Mouse (Mus musculus) hindbrain, embryonic 10.5 days (tissue): ENCODE measurements at regions not wholly inside any gene's neighbourhood (a gene's known extent, or its start where the extent isn't known, plus 50 kb on each side); places are given as distances from the start of the nearest gene placed in this dataset.

Experiments used
- DNase-seq: peaks from one replicate; pipeline ENCODE4 v3.0.0-alpha.2; 2017; ENCODE audit warnings: low spot score
- H3K27ac ChIP-seq: fragments of 300-500 bp; sonication (generic); 2 replicates; pipeline ENCODE4 v1.5.1; 2016; ENCODE audit warnings: mild to moderate bottlenecking, moderate library complexity
- H3K27me3 ChIP-seq: fragments of 300-500 bp; sonication (generic); 2 replicates; pipeline ENCODE4 v1.6.1; 2016; ENCODE audit warnings: mild to moderate bottlenecking; ENCODE audit not compliant: poor library complexity, insufficient read depth, severe bottlenecking
- H3K36me3 ChIP-seq: fragments of 300-500 bp; sonication (generic); 2 replicates; pipeline ENCODE4 v1.6.1; 2016; ENCODE audit warnings: mild to moderate bottlenecking, moderate library complexity
- H3K4me1 ChIP-seq: fragments of 300-500 bp; sonication (generic); replicated peaks from 2 replicates; pipeline ENCODE4 v1.6.1; 2016; ENCODE audit warnings: mild to moderate bottlenecking
- H3K4me3 ChIP-seq: fragments of 300-500 bp; sonication (generic); 2 replicates; pipeline ENCODE4 v1.5.1; 2016; ENCODE audit warnings: mild to moderate bottlenecking, moderate library complexity
- H3K9me3 ChIP-seq: fragments of 300-500 bp; sonication (generic); 2 replicates; pipeline ENCODE4 v1.6.1; 2016; ENCODE audit warnings: mild to moderate bottlenecking, moderate library complexity
- WGBS: fragments of 180-500 bp; shearing (Covaris S2); methylation state at CpG from one replicate; pipeline ENCODE4 v1.1.7; 2016; 5-methylcytosine and 5-hydroxymethylcytosine counted together

DNA sequence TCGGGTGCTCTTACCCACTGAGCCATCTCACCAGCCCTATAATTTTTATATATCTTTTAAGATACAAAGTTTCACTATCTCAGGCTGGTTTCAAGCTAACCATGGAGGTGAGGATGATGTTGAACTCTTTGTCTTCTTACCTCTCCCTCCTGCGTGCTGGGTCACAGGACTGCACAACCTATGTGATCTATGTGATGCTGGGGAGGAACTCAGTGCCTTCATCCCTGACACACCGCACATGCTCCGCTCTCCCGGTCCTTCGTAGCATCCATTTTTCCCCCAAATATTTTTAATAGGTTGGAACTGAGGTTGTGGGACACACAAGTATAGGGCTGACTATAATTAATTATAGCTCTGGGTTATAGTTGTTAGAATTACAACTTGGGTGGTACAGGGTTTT is 75.9 kb upstream of the Caprin1 start:
- Histone ChIP-seq H3K27ac (no peak overlapping the region), H3K27me3 (no peaks in the 10 kb centered on the region), H3K4me3 (no peak overlapping the region), H3K4me1 (0 out of 2 replicates have a peak, but pooled peaks cover 3% of the 10 kb centered on the region), H3K9me3 (no peaks in the 10 kb centered on the region), H3K36me3 (no peaks in the 10 kb centered on the region)
- DNase-seq = no peak
- 93% methylated on average over 6 of the region's 6 CpGs for WGBS

DNA sequence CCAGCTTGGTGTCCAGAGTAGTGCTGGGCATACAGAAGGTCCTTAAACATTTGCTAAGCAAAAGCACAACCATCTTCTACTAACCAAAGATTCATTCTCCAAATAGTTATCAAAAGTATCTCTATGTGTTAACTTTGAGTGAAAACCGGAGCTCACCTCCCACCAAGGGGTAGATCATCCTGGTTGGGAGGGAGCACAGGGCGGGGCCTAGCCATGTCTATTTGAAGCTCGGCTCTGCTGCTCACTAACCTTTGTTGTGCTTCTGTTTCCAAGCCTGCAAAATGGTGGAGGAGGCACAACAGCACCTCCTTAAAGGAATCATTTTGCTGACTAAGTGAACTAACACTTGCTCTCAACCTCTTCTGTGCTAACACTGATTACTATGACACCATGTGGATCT is 77.0 kb upstream of the Caprin1 start:
- Histone ChIP-seq H3K4me3 (no peak overlapping the region), H3K27me3 (no peaks in the 10 kb centered on the region)
- WGBS = 61% methylated on average over 3 of the region's 3 CpGs

DNA sequence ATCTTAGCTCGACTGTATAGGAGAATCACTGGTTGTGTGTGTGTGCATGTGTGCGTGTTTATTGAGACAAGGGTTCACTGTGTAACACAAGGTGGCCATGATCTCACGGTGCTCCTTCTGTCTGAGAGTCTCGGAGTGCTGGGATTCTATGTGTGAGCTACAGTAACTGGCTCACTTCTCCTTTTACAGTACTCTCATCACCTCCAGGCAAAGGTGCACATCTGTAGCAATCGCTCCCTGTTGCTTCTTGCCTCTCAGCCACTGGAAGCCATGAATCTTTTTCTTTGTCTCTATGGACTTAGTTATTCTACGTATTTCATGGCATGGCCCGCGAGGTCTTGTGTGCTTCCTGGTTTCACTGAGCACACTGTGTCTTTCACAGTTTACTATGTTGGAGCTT is 78.3 kb upstream of the Caprin1 start:
- Histone ChIP-seq H3K27ac (no peak overlapping the region), H3K4me1 (peaks cover 4% of the 10 kb centered on the region), H3K4me3 (no peak overlapping the region), H3K36me3 (no peaks in the 10 kb centered on the region), H3K27me3 (no peaks in the 10 kb centered on the region), H3K9me3 (no peaks in the 10 kb centered on the region)
- no peak for DNase-seq
- 89% methylated on average over 8 of the region's 8 CpGs for WGBS

More for the DNA sequence above, 77.0 kb upstream of the Caprin1 start:
- Histone ChIP-seq H3K4me1 (0 out of 2 replicates have a peak, but pooled peaks cover 3% of the 10 kb centered on the region), H3K9me3 (no peaks in the 10 kb centered on the region), H3K36me3 (no peaks in the 10 kb centered on the region), H3K27ac (no peak overlapping the region)
- DNase-seq = no peak

DNA sequence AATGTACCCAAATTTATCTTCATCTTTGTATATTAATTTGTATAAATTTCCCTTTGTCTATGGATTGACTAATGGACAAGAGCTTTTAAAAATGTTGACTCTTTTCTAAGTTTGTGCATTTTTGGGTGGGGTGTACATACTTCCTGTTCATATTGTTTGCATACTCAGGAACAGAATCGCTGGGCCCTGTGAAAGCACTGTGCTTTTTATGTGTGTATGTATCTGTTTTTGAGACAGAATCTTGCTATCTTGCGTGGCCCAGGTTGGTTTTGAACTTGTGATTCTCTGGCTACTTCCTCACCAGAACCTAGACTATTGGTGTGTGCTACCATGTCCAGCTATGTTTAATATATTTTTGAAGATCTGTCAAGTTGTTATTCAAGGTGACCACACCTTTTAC is 78.8 kb upstream of the Caprin1 start:
- peaks cover 8% of the 10 kb centered on the region for H3K4me1 ChIP-seq
- H3K27me3 ChIP-seq = no peaks in the 10 kb centered on the region
- H3K27ac ChIP-seq = no peak overlapping the region
- no peak for DNase-seq
- no peaks in the 10 kb centered on the region for H3K9me3 ChIP-seq
- H3K4me3 ChIP-seq = no peak overlapping the region
- WGBS = 94% methylated on average over 2 of the region's 2 CpGs
- no peaks in the 10 kb centered on the region for H3K36me3 ChIP-seq

DNA sequence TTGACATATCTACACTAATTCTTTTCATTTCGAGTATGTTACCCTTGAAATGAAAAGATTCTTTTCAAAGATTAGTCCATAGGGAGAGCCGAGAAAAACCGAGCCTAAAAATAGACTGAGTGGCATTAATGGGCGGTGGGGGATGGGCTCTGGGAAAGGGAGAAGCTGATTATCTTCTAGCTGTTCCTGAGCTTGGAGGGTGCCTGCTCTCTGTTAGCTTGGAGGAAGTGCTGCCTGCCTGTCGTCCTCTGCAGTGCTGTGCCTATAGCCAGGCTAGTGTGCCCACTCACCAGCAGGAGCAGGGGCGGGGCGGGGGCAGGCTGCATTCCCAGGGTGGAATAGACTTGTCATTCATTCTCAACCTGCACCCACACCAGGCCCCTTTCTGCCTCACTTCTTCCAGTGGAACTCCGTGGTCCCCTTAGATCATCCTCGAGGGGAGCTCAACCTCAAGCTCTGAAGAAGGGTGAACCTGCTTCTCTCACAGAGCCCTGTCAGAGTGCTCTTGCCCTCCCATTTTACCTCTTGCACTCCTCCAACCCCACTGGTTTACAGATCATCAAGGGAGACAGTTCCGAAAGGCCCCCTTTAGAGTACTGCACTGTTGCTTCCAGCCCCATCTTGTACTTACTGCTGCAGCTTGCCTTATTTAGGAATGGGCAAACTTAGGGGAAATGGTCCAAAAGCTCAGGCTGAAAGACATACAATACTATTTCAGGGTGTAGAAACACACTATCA is 76.6 kb upstream of the Lmo2 start:
- H3K9me3 ChIP-seq = no peaks in the 10 kb centered on the region
- DNase-seq = no peak
- WGBS = 32% methylated on average over 10 of the region's 10 CpGs
- no peak overlapping the region for H3K4me3 ChIP-seq
- H3K27me3 ChIP-seq = peaks cover 4% of the 10 kb centered on the region; the same call in 1 of the 2 replicates
- H3K36me3 ChIP-seq = no peaks in the 10 kb centered on the region
- H3K4me1 ChIP-seq = peaks cover 13% of the 10 kb centered on the region
- H3K27ac ChIP-seq = peak overlapping the region; percentile 62

DNA sequence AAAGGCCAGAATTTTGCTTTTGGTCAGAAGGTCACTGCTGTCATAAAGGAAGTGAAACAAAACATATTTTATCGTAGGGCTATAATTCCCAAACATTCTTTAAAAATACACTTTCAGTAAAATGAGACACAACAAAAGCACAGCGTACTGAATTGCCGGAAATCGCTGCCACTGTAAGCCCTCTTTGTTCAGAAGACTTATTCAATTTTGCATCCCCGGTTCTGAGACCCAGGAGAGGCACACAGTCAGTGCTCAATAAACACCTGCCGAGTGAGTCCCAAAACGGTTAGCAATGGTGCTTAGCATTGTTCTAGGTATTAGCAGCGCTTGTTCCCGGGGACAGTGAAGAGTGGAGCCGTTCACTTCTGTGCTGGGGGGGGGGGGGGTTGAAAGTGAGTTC is 72.9 kb upstream of the Lmo2 start:
- WGBS = 69% methylated on average over 10 of the region's 10 CpGs

DNA sequence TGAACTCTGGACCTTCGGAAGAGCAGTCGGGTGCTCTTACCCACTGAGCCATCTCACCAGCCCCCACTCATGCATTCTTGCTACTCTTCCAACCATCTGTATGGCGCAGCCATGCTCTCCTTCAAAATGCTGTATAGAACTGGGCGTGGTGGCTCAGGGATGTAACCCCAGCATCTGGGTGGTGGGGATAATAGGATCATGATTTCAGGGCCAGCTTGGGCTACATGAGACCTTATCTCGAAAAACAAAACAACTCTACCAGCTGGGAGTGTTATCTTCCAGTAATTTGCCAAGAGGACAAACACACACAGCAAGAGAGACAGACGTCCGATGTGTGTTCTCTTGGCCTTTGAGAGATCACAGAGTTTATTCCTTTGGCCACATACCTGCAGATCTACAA is 69.8 kb upstream of the Lmo2 start:
- Histone ChIP-seq H3K4me3 (no peak overlapping the region), H3K36me3 (no peaks in the 10 kb centered on the region), H3K27ac (no peak overlapping the region), H3K9me3 (no peaks in the 10 kb centered on the region), H3K4me1 (peaks cover 17% of the 10 kb centered on the region), H3K27me3 (no peaks in the 10 kb centered on the region)
- 92% methylated on average over 7 of the region's 7 CpGs for WGBS
- no peak for DNase-seq

More for the DNA sequence above, 72.9 kb upstream of the Lmo2 start:
- DNase-seq = no peak
- Histone ChIP-seq H3K9me3 (no peaks in the 10 kb centered on the region), H3K27me3 (peaks cover 4% of the 10 kb centered on the region; the same call in 1 of the 2 replicates), H3K36me3 (no peaks in the 10 kb centered on the region), H3K4me1 (peaks cover 13% of the 10 kb centered on the region), H3K4me3 (no peak overlapping the region), H3K27ac (no peak overlapping the region)

DNA sequence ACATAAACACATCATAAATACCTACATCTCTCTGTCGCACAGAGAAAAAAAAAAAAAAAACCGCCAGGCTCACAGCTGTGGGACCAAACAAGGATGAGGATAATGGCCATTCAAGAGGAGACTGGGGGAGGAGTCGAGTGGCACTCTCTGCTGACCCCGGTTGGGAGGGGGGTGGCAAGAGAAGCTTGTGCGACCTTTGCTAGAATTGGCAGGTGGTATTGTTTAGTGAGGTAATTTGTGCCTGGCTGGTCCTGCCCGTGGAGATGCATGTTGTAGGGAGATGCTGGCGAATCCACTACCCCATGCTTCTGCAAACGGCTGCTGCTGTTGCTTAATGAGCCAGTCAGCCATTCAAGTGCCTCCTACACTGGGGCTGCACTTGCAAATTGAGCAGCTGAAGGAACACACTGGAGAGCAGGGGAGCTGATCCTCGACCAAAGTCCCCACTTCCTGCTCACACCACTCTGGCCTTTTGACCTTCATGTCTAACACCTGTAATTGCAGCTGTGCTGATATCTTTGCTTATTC is 66.5 kb upstream of the Lmo2 start:
- WGBS = 7% methylated on average over 9 of the region's 9 CpGs
- no peaks in the 10 kb centered on the region for H3K9me3 ChIP-seq
- peak overlapping the region; percentile 72 for H3K27ac ChIP-seq
- DNase-seq = peak; percentile 55
- no peak overlapping the region for H3K4me3 ChIP-seq
- H3K27me3 ChIP-seq = no peaks in the 10 kb centered on the region
- peaks cover 39% of the 10 kb centered on the region for H3K4me1 ChIP-seq
- H3K36me3 ChIP-seq = no peaks in the 10 kb centered on the region

DNA sequence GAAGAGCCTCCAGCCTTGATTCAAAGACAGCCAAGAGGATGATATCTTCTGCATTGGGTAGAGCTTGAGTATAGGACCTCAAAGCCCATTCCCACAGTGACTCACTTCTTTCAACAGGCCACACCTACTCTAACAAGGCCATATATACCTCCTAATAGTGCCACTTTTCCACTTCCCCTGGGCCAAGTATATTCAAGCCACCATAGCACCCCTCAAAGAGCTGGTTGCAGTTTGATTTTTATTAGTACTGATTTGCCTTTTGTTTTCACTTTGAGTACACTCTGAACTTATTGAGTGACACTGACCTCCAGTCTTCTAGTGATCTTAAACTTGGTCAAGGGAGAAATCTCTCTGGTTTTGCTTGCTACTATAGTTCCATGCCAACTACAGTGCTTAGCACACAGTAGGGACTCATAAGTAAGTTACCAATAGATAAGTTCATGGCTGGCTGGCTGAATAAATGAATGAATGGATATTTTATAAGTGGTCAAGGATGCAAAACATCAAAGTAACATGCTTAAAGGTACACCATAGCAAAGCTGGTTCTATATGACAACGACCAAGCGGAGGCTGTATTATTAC is 64.5 kb upstream of the Lmo2 start:
- Histone ChIP-seq H3K9me3 (no peaks in the 10 kb centered on the region), H3K36me3 (no peaks in the 10 kb centered on the region), H3K27ac (no peak overlapping the region), H3K27me3 (no peaks in the 10 kb centered on the region), H3K4me1 (peaks cover 48% of the 10 kb centered on the region), H3K4me3 (no peak overlapping the region)
- DNase-seq = no peak
- 93% methylated on average over 2 of the region's 2 CpGs for WGBS

DNA sequence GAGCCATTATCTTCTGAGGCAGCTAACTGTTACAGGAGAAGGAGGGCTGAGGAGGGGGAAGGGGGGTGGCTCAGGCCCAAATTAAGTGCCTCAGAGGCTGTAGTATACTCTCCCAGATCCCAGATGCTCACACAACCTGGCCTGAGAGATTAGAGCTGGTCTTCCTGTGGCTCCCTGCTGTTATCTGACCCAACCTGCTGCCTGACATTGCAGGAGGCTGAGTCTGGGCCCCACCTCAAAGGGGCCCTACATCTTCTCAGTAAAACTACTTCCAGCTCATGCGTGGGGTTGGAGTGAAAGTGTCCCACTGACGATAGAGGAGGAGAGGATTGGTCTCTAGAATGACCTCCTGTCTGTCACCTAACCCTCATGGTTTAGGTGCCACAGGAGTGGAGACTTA is 64.0 kb upstream of the Lmo2 start:
- 0 out of 2 replicates have a peak overlapping the region, but pooled peaks have one; percentile 20 for H3K27ac ChIP-seq
- H3K27me3 ChIP-seq = no peaks in the 10 kb centered on the region
- no peak overlapping the region for H3K4me3 ChIP-seq
- H3K9me3 ChIP-seq = no peaks in the 10 kb centered on the region
- WGBS = 40% methylated on average over 2 of the region's 2 CpGs
- DNase-seq = no peak
- no peaks in the 10 kb centered on the region for H3K36me3 ChIP-seq
- peaks cover 48% of the 10 kb centered on the region for H3K4me1 ChIP-seq

DNA sequence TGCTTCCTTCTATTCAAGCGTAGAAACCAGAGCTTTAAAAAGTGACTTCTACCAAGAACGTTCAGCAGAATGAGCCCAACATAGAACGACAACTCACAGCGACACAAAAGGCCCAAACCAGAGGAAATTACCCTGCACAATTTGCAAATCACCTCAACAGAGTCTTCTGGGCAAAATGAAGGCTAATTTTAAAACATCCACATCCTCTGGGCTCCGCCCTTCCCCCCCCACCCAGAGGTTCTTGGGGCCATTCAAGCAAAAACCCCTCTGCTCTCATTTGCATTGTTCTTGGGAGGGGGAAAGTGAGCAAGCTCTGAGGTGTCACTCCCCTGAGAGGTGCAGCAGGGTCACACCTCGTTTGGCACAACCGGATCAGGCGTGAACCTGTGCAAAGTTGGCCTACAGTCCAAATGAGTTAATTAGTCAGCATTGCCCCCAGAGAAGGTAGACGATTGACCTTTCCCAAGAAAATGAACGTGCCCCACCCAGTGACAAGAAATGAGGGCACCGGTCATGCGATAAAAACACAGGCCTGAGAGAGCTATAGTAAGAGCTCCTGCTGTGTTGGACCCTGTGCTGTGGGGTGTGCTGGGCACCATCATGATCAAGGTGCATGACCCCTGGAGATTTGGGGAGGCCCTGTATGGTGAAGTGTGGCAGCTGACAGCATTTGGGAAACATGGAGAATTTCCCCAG is 62.7 kb upstream of the Lmo2 start:
- no peak for DNase-seq
- Histone ChIP-seq H3K4me1 (peaks cover 50% of the 10 kb centered on the region), H3K27me3 (no peaks in the 10 kb centered on the region)

DNA sequence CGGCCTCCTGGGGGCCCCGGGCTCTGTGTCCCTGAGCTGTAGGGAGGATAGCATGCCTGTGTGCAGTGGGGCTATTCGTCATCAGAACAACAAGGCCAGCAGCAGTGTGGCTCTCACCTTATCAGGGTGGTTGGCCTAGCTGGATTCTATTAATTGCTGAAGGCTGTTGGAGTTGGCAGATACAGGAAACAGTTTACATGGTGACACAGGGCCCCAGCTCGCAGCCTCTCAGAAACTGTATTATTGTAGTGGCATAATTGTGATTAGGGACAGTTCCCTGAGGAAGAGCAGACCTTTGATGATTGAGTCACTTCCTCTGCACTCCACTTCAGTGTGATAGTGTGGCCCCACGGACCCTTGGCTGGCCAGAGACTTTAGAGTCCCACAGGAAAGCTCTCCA is 61.6 kb upstream of the Lmo2 start:
- Histone ChIP-seq H3K36me3 (no peaks in the 10 kb centered on the region), H3K9me3 (no peaks in the 10 kb centered on the region), H3K27me3 (no peaks in the 10 kb centered on the region), H3K4me1 (peaks cover 54% of the 10 kb centered on the region), H3K4me3 (no peak overlapping the region), H3K27ac (peak overlapping the region; percentile 64)
- no peak for DNase-seq
- 62% methylated on average over 5 of the region's 5 CpGs for WGBS

More for the DNA sequence above, 62.7 kb upstream of the Lmo2 start:
- Histone ChIP-seq H3K9me3 (no peaks in the 10 kb centered on the region), H3K27ac (0 out of 2 replicates have a peak overlapping the region, but pooled peaks have one; percentile 8), H3K4me3 (no peak overlapping the region), H3K36me3 (no peaks in the 10 kb centered on the region)
- 58% methylated on average over 12 of the region's 12 CpGs for WGBS

DNA sequence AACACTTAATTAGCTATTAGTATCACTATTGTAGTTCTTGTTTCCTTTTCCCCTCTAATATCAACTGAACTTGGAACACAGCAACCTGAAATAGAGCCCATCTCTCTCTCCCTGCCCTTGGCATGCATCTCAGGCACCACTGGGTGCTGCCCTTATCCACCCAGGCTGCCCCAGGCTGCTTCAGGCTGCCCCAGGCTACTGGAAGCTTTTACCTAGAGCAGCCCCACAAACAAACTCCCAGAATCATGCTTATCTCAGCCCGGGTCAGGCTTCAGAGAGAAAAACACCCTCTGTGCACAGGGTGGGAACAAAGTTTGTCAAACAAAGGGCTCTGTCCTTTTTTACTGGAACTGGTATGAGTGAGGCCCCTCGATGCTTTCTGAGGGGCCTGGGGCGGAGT is 61.0 kb upstream of the Lmo2 start:
- H3K27ac ChIP-seq = peak overlapping the region; percentile 64
- H3K36me3 ChIP-seq = no peaks in the 10 kb centered on the region
- peaks cover 54% of the 10 kb centered on the region for H3K4me1 ChIP-seq
- no peaks in the 10 kb centered on the region for H3K27me3 ChIP-seq
- no peaks in the 10 kb centered on the region for H3K9me3 ChIP-seq
- no peak for DNase-seq
- H3K4me3 ChIP-seq = no peak overlapping the region
- 41% methylated on average over 3 of the region's 3 CpGs for WGBS
